Mouse (Mus musculus): ENCODE measurements around the gene Ccdc88b. TPM values are rescaled to one million over a fixed set of nuclear protein-coding genes. Genes with fewer than 3 reads are reported as not detected.

Ccdc88b gene
- polyA plus RNA-seq, 1 experiment from 2014 or later, result 2.8 TPM

GRCm38 (mm10) chr19:6840475-6841291, 17.3 kb downstream of the Ccdc88b start, which contains the start of gene Rps6ka4:
TSS of gene Rps6ka4 (minus strand) at chr19:6840636.
- H3K4me3 ChIP-seq (ENCODE audit: low read depth, low read length), result peak within 1 kb of the TSS; percentile 71
- peak within 1 kb of the TSS; percentile 67 for H3K9ac ChIP-seq (ENCODE audit: low read depth, low read length)
- WGBS (ENCODE audit: insufficient replicate concordance), result 2% methylated on average over 44 of the region's 44 CpGs
- H3K27ac ChIP-seq (ENCODE audit: low read length), result no peak within 1 kb of the TSS; the same call in 1 of the 2 replicates
- peak within 1 kb of the TSS; percentile 96 for H3K4me2 ChIP-seq (ENCODE audit: low read depth, low read length)
- H3K4me1 ChIP-seq (ENCODE audit: control insufficient read depth, low read depth, low read length), result peaks cover 16% of the 10 kb centered on the region
- peak; percentile 89 for ATAC-seq (ENCODE audit: low read depth)
- no peaks in the 10 kb centered on the region for H3K36me3 ChIP-seq (ENCODE audit: control insufficient read depth, insufficient read depth)
- no peaks in the 10 kb centered on the region for H3K9me3 ChIP-seq (replicated peaks; ENCODE audit: control insufficient read depth, low read length)
- H3K27me3 ChIP-seq (ENCODE audit: control insufficient read depth, insufficient read depth, low read depth, low read length), result peaks cover 8% of the 10 kb centered on the region

- Histone ChIP-seq H3K27ac (ENCODE audit: low read length) (no peak overlapping the region; the same call in 1 of the 2 replicates), H3K27me3 (ENCODE audit: control insufficient read depth, insufficient read depth, low read depth, low read length) (peaks cover 8% of the 10 kb centered on the region), H3K9me3 (replicated peaks; ENCODE audit: control insufficient read depth, low read length) (no peaks in the 10 kb centered on the region), H3K36me3 (ENCODE audit: control insufficient read depth, insufficient read depth) (no peaks in the 10 kb centered on the region), H3K4me2 (ENCODE audit: low read depth, low read length) (peak overlapping the region; percentile 96), H3K4me3 (ENCODE audit: low read depth, low read length) (peak overlapping the region; percentile 71), H3K9ac (ENCODE audit: low read depth, low read length) (peak overlapping the region; percentile 67), H3K4me1 (ENCODE audit: control insufficient read depth, low read depth, low read length) (peaks cover 16% of the 10 kb centered on the region)
- peak; percentile 17; the same call in 1 of the 2 replicates for ATAC-seq (ENCODE audit: low read depth)
- WGBS (ENCODE audit: insufficient replicate concordance), result 7% methylated on average over 44 of the region's 46 CpGs
Observed at GRCm38 (mm10) chr19:6839615-6840474, 18.2 kb downstream of the Ccdc88b start.

GRCm38 (mm10) chr19:6832363-6832762, 25.6 kb downstream of the Ccdc88b start:
- no peaks in the 10 kb centered on the region for H3K9me3 ChIP-seq (replicated peaks; ENCODE audit: control insufficient read depth, low read length)
- peak; percentile 91 for ATAC-seq (ENCODE audit: low read depth)
- H3K27me3 ChIP-seq (ENCODE audit: control insufficient read depth, insufficient read depth, low read depth, low read length), result peaks cover 30% of the 10 kb centered on the region
- H3K36me3 ChIP-seq (ENCODE audit: control insufficient read depth, insufficient read depth), result no peaks in the 10 kb centered on the region; the same call in 1 of the 2 replicates
- peaks cover 18% of the 10 kb centered on the region for H3K4me1 ChIP-seq (ENCODE audit: control insufficient read depth, low read depth, low read length)
- no peak overlapping the region for H3K27ac ChIP-seq (ENCODE audit: low read length)
- no peak overlapping the region for H3K4me3 ChIP-seq (ENCODE audit: low read depth, low read length)
- WGBS (ENCODE audit: insufficient replicate concordance), result 27% methylated on average over 8 of the region's 8 CpGs
- no peak overlapping the region for H3K4me2 ChIP-seq (ENCODE audit: low read depth, low read length)
- no peak overlapping the region for H3K9ac ChIP-seq (ENCODE audit: low read depth, low read length)

- no peak for ATAC-seq (ENCODE audit: low read depth)
- Histone ChIP-seq H3K9ac (ENCODE audit: low read depth, low read length) (no peak overlapping the region), H3K27me3 (ENCODE audit: control insufficient read depth, insufficient read depth, low read depth, low read length) (peaks cover 30% of the 10 kb centered on the region), H3K9me3 (replicated peaks; ENCODE audit: control insufficient read depth, low read length) (no peaks in the 10 kb centered on the region), H3K27ac (ENCODE audit: low read length) (no peak overlapping the region), H3K4me2 (ENCODE audit: low read depth, low read length) (no peak overlapping the region), H3K4me1 (ENCODE audit: control insufficient read depth, low read depth, low read length) (peaks cover 18% of the 10 kb centered on the region), H3K36me3 (ENCODE audit: control insufficient read depth, insufficient read depth) (no peaks in the 10 kb centered on the region; the same call in 1 of the 2 replicates), H3K4me3 (ENCODE audit: low read depth, low read length) (no peak overlapping the region)
- 40% methylated on average over 17 of the region's 17 CpGs for WGBS (ENCODE audit: insufficient replicate concordance)
Observed at GRCm38 (mm10) chr19:6831331-6831730, 26.7 kb downstream of the Ccdc88b start.

GRCm38 (mm10) chr19:6830556-6831316, 27.3 kb downstream of the Ccdc88b start:
- Histone ChIP-seq H3K36me3 (ENCODE audit: control insufficient read depth, insufficient read depth) (no peaks in the 10 kb centered on the region; the same call in 1 of the 2 replicates), H3K9me3 (replicated peaks; ENCODE audit: control insufficient read depth, low read length) (no peaks in the 10 kb centered on the region), H3K4me3 (ENCODE audit: low read depth, low read length) (no peak overlapping the region), H3K9ac (ENCODE audit: low read depth, low read length) (no peak overlapping the region), H3K4me1 (ENCODE audit: control insufficient read depth, low read depth, low read length) (peaks cover 18% of the 10 kb centered on the region), H3K4me2 (ENCODE audit: low read depth, low read length) (no peak overlapping the region), H3K27ac (ENCODE audit: low read length) (no peak overlapping the region), H3K27me3 (ENCODE audit: control insufficient read depth, insufficient read depth, low read depth, low read length) (peaks cover 30% of the 10 kb centered on the region)
- ATAC-seq (ENCODE audit: low read depth), result no peak
- WGBS (ENCODE audit: insufficient replicate concordance), result 30% methylated on average over 38 of the region's 38 CpGs

- WGBS (ENCODE audit: insufficient replicate concordance), result 24% methylated on average over 48 of the region's 48 CpGs
- no peak overlapping the region for H3K4me2 ChIP-seq (ENCODE audit: low read depth, low read length)
- H3K9me3 ChIP-seq (replicated peaks; ENCODE audit: control insufficient read depth, low read length), result no peaks in the 10 kb centered on the region
- H3K9ac ChIP-seq (ENCODE audit: low read depth, low read length), result no peak overlapping the region
- no peak for ATAC-seq (ENCODE audit: low read depth)
- no peak overlapping the region for H3K27ac ChIP-seq (ENCODE audit: low read length)
- H3K27me3 ChIP-seq (ENCODE audit: control insufficient read depth, insufficient read depth, low read depth, low read length), result peaks cover 30% of the 10 kb centered on the region
- peaks cover 18% of the 10 kb centered on the region for H3K4me1 ChIP-seq (ENCODE audit: control insufficient read depth, low read depth, low read length)
- no peaks in the 10 kb centered on the region; the same call in 1 of the 2 replicates for H3K36me3 ChIP-seq (ENCODE audit: control insufficient read depth, insufficient read depth)
- H3K4me3 ChIP-seq (ENCODE audit: low read depth, low read length), result no peak overlapping the region
Observed at GRCm38 (mm10) chr19:6829870-6830555, 28.0 kb downstream of the Ccdc88b start.

- Histone ChIP-seq H3K27ac (ENCODE audit: low read length) (no peak overlapping the region), H3K36me3 (ENCODE audit: control insufficient read depth, insufficient read depth) (no peaks in the 10 kb centered on the region; the same call in 1 of the 2 replicates), H3K9ac (ENCODE audit: low read depth, low read length) (no peak overlapping the region), H3K27me3 (ENCODE audit: control insufficient read depth, insufficient read depth, low read depth, low read length) (peaks cover 30% of the 10 kb centered on the region), H3K4me3 (ENCODE audit: low read depth, low read length) (no peak overlapping the region), H3K4me2 (ENCODE audit: low read depth, low read length) (no peak overlapping the region), H3K4me1 (ENCODE audit: control insufficient read depth, low read depth, low read length) (peaks cover 18% of the 10 kb centered on the region), H3K9me3 (replicated peaks; ENCODE audit: control insufficient read depth, low read length) (no peaks in the 10 kb centered on the region)
- no peak for ATAC-seq (ENCODE audit: low read depth)
- 24% methylated on average over 3 of the region's 3 CpGs for WGBS (ENCODE audit: insufficient replicate concordance)
Observed at GRCm38 (mm10) chr19:6829069-6829468, 28.9 kb downstream of the Ccdc88b start.

GRCm38 (mm10) chr19:6826601-6827000, 31.4 kb downstream of the Ccdc88b start:
- H3K36me3 ChIP-seq (ENCODE audit: control insufficient read depth, insufficient read depth), result no peaks in the 10 kb centered on the region; the same call in 1 of the 2 replicates
- H3K4me2 ChIP-seq (ENCODE audit: low read depth, low read length), result no peak overlapping the region
- no peak for ATAC-seq (ENCODE audit: low read depth)
- peaks cover 27% of the 10 kb centered on the region for H3K27me3 ChIP-seq (ENCODE audit: control insufficient read depth, insufficient read depth, low read depth, low read length)
- peaks cover 4% of the 10 kb centered on the region for H3K4me1 ChIP-seq (ENCODE audit: control insufficient read depth, low read depth, low read length)
- no peak overlapping the region for H3K9ac ChIP-seq (ENCODE audit: low read depth, low read length)
- 58% methylated on average over 3 of the region's 3 CpGs for WGBS (ENCODE audit: insufficient replicate concordance)
- no peaks in the 10 kb centered on the region for H3K9me3 ChIP-seq (replicated peaks; ENCODE audit: control insufficient read depth, low read length)
- H3K27ac ChIP-seq (ENCODE audit: low read length), result no peak overlapping the region
- no peak overlapping the region for H3K4me3 ChIP-seq (ENCODE audit: low read depth, low read length)

Data from liver, embryonic 16.5 days (tissue).